Mouse (Mus musculus) kidney, adult 10 weeks (tissue): ENCODE data around the gene Il4i1. TPM values are rescaled to one million over a fixed set of nuclear protein-coding genes. Genes with fewer than 3 reads are reported as not detected.

ENCODE experiments used
- polyA plus RNA-seq: library from polyadenylated mRNA; stranded (reverse); fragments of 350-450 nt; fragmentation: Illumina TruSeq; extraction: RNeasy Lipid Tissue Mini Kit (QIAGEN cat#74804); gene quantifications from one replicate; pipeline ENCODE4 v1.2.3, GENCODE M21; 2014; ENCODE audit warnings: low read depth, low replicate concordance

The Il4i1 gene
- not detected for polyA plus RNA-seq

DNA sequence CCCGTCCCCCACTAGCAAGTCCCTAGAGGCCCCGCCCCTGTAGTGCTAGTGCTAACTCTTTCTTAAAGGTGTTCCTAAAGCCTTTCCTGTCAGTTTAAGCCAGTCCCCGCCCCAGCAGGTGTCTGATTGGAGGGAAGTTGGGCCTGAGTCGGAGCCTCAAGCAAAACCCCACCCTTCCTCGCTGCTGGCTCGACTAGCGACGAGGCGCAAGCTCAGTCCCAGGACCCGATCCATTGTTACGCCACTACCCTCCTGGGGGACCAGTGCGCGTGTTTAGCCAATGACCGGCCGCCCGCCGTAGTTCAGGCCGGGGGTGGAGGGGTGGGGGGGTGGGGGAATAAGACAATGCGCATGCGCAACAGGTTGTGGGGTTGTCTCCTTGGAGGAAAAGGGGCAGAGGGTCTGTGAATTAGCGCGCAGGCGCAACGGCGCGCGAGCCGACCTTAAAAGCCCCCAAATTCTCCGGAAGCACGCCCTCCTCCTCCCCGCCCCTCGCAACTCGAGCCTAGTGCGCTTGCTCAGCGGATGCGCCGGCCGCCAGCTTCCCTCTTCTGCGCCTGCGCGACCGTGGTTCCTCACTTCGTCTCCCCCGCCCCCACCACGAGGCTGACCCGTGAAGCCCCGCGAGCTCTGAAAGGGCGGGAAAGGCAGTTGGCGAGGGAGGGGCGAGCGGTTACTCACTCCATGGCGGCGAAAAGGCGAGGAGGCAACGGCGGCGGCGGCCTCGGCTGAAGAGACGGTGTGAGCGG, at the start of gene Il4i1, which contains the start of gene Nup62:
Gene Il4i1, plus strand, starts transcription at position 667 of the 749 bp plus-strand sequence.
Gene Nup62, plus strand, starts transcription at position 368 of the 749 bp plus-strand sequence.

DNA sequence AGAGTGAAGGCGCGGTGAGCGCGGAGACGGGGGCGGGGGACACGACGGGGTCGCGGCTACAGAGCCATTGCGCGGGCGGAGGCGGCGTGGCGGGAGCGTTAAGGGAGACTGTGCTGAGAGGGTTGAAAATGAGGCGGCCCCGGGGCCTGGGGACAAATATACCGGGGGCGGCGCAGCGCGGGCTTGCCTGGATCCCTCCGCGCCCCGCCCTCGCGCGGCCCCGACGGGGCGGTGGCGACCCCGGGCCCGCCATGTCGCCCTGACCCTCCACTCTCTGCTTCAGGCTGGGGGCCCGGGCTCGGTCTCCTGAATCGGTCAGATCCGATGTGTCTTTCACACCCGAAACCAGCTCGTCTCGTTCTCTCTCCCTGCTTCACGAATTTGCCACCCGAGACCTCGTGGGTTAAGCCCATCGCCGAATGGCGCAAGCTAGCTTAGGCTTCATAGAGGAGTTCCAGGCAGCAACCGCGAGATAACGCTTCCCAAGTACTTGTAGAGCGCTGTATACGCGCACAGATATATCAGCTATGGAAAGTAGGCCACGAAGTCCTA, 359 bp downstream of the Il4i1 start, which contains the start of gene Atf5:
Gene Atf5, minus strand, starts transcription at position 189 of the 552 bp plus-strand sequence.

DNA sequence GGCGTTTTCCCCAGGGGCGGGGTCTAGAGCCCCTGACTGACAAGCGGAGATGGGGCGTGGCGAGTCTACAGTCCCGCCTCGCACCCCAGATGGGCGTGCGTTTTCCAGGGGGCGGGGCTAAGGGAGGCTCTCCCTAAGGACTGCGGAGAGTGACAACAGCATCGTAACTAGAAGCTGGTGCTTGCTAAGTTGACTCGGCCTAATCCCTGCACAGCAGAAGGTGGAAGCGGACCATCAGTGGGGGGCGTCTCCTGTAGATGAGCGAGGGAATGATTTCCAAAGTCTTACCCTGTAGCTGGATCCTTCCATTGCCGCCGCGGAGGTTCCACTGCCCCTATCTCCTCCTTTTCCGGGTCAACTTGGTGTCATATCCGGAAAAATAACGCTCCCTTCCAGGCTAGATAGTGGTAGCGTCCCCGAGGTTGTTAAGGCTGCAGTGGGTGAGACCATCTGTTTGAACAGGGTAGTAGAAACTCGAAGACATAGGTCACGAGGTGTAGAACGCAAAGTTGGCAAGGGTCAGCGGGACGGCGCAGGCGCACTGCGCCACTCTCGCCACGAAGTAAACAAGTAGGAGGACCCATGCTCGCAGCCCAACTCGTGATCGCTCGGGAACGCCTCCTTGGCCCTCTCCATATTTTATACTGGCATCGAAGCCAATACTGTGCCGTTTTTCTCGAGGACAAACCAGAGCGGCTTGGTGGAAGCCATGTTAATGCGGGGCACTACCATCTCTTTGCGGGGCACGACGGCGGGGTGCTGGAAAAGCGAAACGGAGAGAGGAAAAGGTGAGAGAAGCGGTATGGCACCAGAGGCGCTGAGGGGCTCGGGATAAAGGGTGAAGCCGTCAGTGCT, 32.6 kb downstream of the Il4i1 start, which contains the start of the genes Akt1s1 and Tbc1d17:
Gene Akt1s1, plus strand, starts transcription at position 431 of the 855 bp plus-strand sequence.
Gene Tbc1d17, minus strand, starts transcription at position 519 of the 855 bp plus-strand sequence.

DNA sequence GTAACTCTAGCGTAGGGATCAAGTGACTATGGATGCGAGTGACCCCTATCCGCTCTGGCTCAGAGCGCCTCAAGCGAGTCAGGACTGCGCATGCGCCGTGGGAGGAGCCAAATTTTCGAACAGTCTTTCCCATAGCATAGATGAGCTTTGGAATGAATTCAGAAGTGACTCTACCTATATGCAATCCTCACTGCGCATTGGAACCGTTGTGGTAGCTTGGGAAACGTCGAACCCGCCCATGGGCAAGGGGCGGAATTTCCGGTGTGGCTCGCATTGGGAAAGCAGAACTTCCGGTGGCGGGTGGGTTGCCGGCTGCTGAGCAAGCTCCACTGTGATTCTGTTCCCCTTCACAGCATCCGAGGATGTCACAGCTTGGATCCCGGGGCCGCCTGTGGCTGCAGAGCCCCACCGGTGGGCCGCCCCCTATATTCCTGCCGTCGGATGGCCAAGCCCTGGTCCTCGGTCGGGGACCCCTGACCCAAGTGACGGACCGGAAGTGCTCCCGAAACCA, 40.9 kb downstream of the Il4i1 start, which contains the start of gene Pnkp:
Gene Pnkp, plus strand, starts transcription at position 98 of the 511 bp plus-strand sequence.

DNA sequence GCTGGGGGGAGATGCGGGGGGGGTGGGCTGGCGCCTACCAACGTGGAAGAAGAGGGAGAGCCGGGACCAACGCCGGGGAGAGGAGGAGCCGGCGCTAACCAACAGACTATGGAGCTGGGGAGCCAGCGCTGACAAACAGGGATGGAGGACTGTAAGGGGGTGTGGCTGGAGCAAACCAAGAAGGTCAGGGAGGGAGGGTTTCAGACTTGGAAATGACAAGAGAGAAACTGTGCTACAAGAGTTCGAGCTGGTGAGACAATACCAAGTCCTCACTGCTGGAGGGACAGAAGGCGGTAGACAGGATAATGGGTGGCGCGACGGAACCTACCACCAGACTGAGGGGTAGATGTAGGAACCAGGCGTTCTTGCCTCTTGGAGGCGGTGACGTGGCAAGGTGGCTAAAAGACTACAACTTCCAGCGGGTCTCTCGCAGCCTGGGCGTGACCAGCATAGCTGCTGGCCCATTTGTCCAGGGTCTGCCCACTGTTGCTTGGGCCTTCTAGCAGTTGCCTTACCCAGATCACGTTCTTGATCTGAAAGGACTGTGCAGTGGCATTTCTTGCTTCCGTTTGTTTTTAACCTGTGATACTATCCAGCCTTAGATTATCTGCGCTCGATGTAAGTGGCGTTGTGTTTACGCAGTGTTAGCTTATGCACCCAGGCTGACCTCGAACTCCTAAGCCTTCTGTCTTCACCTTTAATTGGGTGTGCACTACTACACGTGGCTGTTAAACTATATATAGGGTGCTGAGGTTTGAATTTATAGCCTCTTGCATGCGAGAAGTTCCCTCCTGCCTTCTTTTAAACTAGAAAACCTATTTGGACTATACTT, 53.7 kb downstream of the Il4i1 start, which contains the start of gene Ptov1:
Gene Ptov1, minus strand, starts transcription at position 92 of the 832 bp plus-strand sequence.

Other genes starting within 250 kb of the Il4i1 start
- 869 TPM for gene Napsa, start 244.0 kb upstream of the Il4i1 start, polyA plus RNA-seq
- gene Kcnc3, start 225.7 kb upstream of the Il4i1 start, polyA plus RNA-seq, result 2.7 TPM
- gene Myh14, start 145.5 kb upstream of the Il4i1 start, polyA plus RNA-seq, result 0.12 TPM
- gene Izumo2, start 107.6 kb upstream of the Il4i1 start, polyA plus RNA-seq, result not detected
- 11.6 TPM for gene Vrk3, start 68.0 kb upstream of the Il4i1 start, polyA plus RNA-seq
- gene Zfp473, start 65.3 kb upstream of the Il4i1 start, polyA plus RNA-seq, result 0.16 TPM
- 1.8 TPM for gene Nup62, start 299 bp upstream of the Il4i1 start, polyA plus RNA-seq
- gene Atf5, start 271 bp downstream of the Il4i1 start, polyA plus RNA-seq, result 3.4 TPM
- 0.93 TPM for gene Akt1s1, start 32.6 kb downstream of the Il4i1 start, polyA plus RNA-seq
- 0.97 TPM for gene Tbc1d17, start 32.7 kb downstream of the Il4i1 start, polyA plus RNA-seq
- gene Pnkp, start 40.8 kb downstream of the Il4i1 start, polyA plus RNA-seq, result not detected
- not detected for gene Ptov1, start 53.4 kb downstream of the Il4i1 start, polyA plus RNA-seq
- 1.4 TPM for gene Med25, start 76.3 kb downstream of the Il4i1 start, polyA plus RNA-seq
- 5.7 TPM for gene Fuz, start 79.7 kb downstream of the Il4i1 start, polyA plus RNA-seq
- gene Ap2a1, start 113.1 kb downstream of the Il4i1 start, polyA plus RNA-seq, result 25.2 TPM
- not detected for gene Tsks, start 126.8 kb downstream of the Il4i1 start, polyA plus RNA-seq
- gene Cpt1c, start 158.5 kb downstream of the Il4i1 start, polyA plus RNA-seq, result not detected
- 5.7 TPM for gene Prmt1, start 170.2 kb downstream of the Il4i1 start, polyA plus RNA-seq
- 12.8 TPM for gene Irf3, start 181.3 kb downstream of the Il4i1 start, polyA plus RNA-seq
- gene Bcl2l12, start 182.3 kb downstream of the Il4i1 start, polyA plus RNA-seq, result not detected
- 2.1 TPM for gene Scaf1, start 200.0 kb downstream of the Il4i1 start, polyA plus RNA-seq
- gene Rras, start 201.6 kb downstream of the Il4i1 start, polyA plus RNA-seq, result 2.3 TPM
- 0.12 TPM for gene Prr12, start 236.5 kb downstream of the Il4i1 start, polyA plus RNA-seq
- gene Nosip, start 246.0 kb downstream of the Il4i1 start, polyA plus RNA-seq, result 4.2 TPM
- gene Prrg2, start 246.3 kb downstream of the Il4i1 start, polyA plus RNA-seq, result 1.7 TPM